Comparison of ENCODE assay signal across 12 mouse cellular contexts in the genomic region with DNA sequence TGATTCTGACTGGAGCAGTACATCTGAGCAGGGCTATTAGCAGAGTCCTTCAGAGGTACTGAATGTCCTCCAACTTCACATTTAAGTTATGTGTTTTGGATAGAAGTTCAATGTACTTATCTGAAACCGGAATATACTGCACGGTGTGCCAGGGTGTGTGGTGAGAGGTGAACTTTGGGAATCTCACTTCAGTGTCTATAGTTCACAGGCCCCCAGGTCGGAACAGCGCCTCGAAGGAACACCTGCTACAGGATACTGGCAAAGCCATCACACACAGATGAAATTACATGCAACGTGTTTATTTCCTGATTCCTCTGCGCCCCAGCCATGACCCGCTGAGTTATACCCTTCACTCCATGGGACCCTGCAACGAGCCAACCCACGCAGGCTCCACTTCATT.
"Had no signal": no experiment of that assay in that cellular context is flagged by ENCODE, and none has a peak within 500 bp of the region (broad histone marks: within the 10 kb centered on the region; RNA-seq: fewer than 3 reads in every experiment).

No protein-coding gene starts in this region.

- H3K27me3 ChIP-seq: limb, embryonic 15.5 days; liver, embryonic 13.5 days; midbrain, embryonic 12.5 days; neural tube, embryonic 13.5 days had no signal

- ATAC-seq: midbrain, embryonic 16.5 days had no signal

- H3K4me2 ChIP-seq: limb, embryonic 15.5 days; liver, embryonic 13.5 days; midbrain, embryonic 12.5 days; neural tube, embryonic 13.5 days had no signal

- H3K4me3 ChIP-seq: limb, embryonic 15.5 days; liver, embryonic 13.5 days; midbrain, embryonic 12.5 days; neural tube, embryonic 13.5 days had no signal

- H3K27ac ChIP-seq: kidney, postnatal 0 days; limb, embryonic 15.5 days; liver, embryonic 13.5 days; midbrain, embryonic 12.5 days; neural tube, embryonic 13.5 days had no signal

- DNase-seq: kidney, postnatal 36 days; layer of hippocampus, adult 9-11 months; layer of hippocampus, postnatal 36 days; liver, embryonic 13.5 days; lung, adult 18-20 months; right cerebral cortex, postnatal 14 days; thymus, postnatal 4 days had no signal

- H3K9me3 ChIP-seq: limb, embryonic 15.5 days; liver, embryonic 13.5 days; midbrain, embryonic 12.5 days; neural tube, embryonic 13.5 days had no signal

- H3K4me1 ChIP-seq: liver, embryonic 13.5 days; midbrain, embryonic 12.5 days had no signal

- H3K9ac ChIP-seq: limb, embryonic 15.5 days; liver, embryonic 13.5 days; midbrain, embryonic 12.5 days; neural tube, embryonic 13.5 days had no signal

- H3K36me3 ChIP-seq: limb, embryonic 15.5 days; liver, embryonic 13.5 days; midbrain, embryonic 12.5 days; neural tube, embryonic 13.5 days had no signal
